Mouse (Mus musculus) left cerebral cortex, adult 2 months (tissue): ENCODE measurements at regions not wholly inside any gene's neighbourhood (a gene's known extent, or its start where the extent isn't known, plus 50 kb on each side); places are given as distances from the start of the nearest gene placed in this dataset.
A peak's percentile ranks its signal among the peaks of the same experiment; 100 is the strongest.

ENCODE experiments used
- DNase-seq, 2 experiments: peaks; one replicate each; pipeline ENCODE4 v3.0.0; 2021 to 2022; ENCODE audit warnings: low spot score in 2 of 2, mixed read lengths in 1 of 2; ENCODE audit errors: extremely low spot score in 1 of 2
- H3K27ac ChIP-seq: fragments of 200-600 bp; 2 replicates; pipeline ENCODE4 v1.8.1; 2022
- H3K4me3 ChIP-seq: fragments of 200-600 bp; 2 replicates; pipeline ENCODE4 v1.8.1; 2022
- CTCF ChIP-seq: fragments of 200-600 bp; IDR thresholded peaks from 2 replicates; pipeline ENCODE4 v1.8.1; 2022; ENCODE audit warnings: antibody characterized with exemption, mild to moderate bottlenecking, moderate library complexity
- intact Hi-C: fragments of 180-260 bp; cut with DNase I; formaldehyde crosslinking; loops from one replicate; pipeline ENCODE4 v1.15.1; 2025

DNA sequence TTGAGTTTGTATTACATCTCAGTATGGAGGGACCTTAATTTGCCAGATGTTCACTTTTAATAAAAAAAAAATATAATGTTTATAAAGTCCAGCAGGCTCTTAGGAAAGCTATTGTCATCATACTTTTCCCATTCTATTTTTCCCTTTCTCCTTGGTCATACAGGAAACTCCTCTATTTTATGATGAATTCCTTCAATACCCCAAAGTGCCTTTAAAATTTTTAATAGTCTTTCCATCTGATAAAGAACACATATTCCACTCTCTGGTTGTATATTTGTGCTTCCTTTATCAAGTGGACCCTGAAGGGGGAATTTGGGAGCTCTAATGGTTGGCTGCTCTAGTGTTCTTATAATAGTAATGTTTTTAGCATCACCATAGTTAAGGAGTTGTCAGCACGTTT lies 2253.8 kb upstream of the Pcdh20 start:
- no peak overlapping the region for H3K4me3 ChIP-seq
- DNase-seq, result no peak
- H3K27ac ChIP-seq, result no peak overlapping the region
- intact Hi-C loops, result no loop called here
- no peak for TF ChIP-seq CTCF

DNA sequence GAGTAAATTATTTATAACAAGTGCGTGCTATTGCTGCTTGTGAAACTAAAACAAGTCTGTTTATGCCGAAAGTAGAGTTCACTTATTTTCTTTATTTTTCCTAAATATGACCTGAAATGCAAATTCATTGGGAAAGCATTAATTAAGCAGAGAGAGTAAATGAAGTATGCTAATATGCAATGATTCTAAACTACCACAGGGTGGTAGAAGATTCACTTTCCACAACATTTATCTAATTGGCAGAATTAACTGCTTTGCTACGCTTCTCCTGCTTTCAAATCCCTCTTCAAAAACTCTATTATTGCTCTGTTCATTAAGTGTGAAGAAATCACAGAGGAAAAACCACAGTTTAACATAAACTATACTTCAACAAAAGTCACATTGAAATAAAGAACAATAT lies 2209.2 kb upstream of the Pcdh20 start:
- Histone ChIP-seq H3K4me3 (no peak overlapping the region), H3K27ac (no peak overlapping the region)
- peak; percentile 44 for TF ChIP-seq CTCF
- intact Hi-C loops, result no loop called here
- no peak for DNase-seq

DNA sequence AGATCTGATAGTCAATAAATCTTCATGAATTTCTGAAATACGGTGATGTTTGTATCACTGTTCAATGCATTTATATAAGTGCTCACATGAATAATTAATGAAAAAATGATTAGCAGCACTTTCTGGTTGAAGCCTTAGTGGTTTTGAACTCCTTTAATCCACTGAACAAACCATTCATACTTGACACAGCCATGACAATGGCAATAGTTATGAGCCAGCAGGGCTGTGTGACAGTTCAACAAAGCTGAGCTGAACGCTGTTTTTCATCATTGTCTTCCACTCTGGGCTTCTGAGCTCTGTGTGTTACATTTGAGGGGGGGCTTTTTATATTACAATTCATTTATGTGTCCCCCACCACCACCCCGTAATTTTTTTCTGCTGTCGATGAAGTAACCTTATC lies 2199.2 kb upstream of the Pcdh20 start:
- no peak for DNase-seq
- intact Hi-C loops, result no loop called here
- Histone ChIP-seq H3K4me3 (no peak overlapping the region), H3K27ac (no peak overlapping the region)
- no peak for TF ChIP-seq CTCF
